Mouse (Mus musculus) embryonic facial prominence, embryonic 13.5 days (tissue): ENCODE data around the gene Tmem88b. TPM values are rescaled to one million over a fixed set of nuclear protein-coding genes. Genes with fewer than 3 reads are reported as not detected.

Source experiments
- ATAC-seq: fragments of 200-750 bp; cut with Nextera tagmentation; 2 replicates; pipeline ENCODE4 v1.8.0; 2017; ENCODE audit warnings: low read depth; ENCODE audit not compliant: insufficient number of reproducible peaks, insufficient read depth, low FRiP score, low TSS enrichment
- H3K27ac ChIP-seq: fragments of 300-500 bp; sonication (generic); 2 replicates; pipeline ENCODE4 v1.5.1; 2015; ENCODE audit warnings: moderate library complexity, mild to moderate bottlenecking, inconsistent platforms
- H3K27me3 ChIP-seq: fragments of 300-500 bp; sonication (generic); 2 replicates; pipeline ENCODE4 v1.6.1; 2015; ENCODE audit warnings: mild to moderate bottlenecking, inconsistent platforms
- H3K36me3 ChIP-seq: fragments of 300-500 bp; sonication (generic); 2 replicates; pipeline ENCODE4 v1.6.1; 2015; ENCODE audit warnings: mild to moderate bottlenecking, inconsistent platforms
- H3K4me1 ChIP-seq: fragments of 300-500 bp; sonication (generic); 2 replicates; pipeline ENCODE4 v1.6.1; 2015; ENCODE audit warnings: inconsistent platforms
- H3K4me2 ChIP-seq: fragments of 300-500 bp; sonication (generic); 2 replicates; pipeline ENCODE4 v1.6.1; 2015; ENCODE audit warnings: moderate library complexity, mild to moderate bottlenecking, inconsistent platforms
- H3K4me3 ChIP-seq: fragments of 300-500 bp; sonication (generic); 2 replicates; pipeline ENCODE4 v1.5.1; 2015; ENCODE audit warnings: mild to moderate bottlenecking, inconsistent platforms
- H3K9ac ChIP-seq: fragments of 300-500 bp; sonication (generic); 2 replicates; pipeline ENCODE4 v1.6.1; 2015; ENCODE audit warnings: mild to moderate bottlenecking, inconsistent platforms
- H3K9me3 ChIP-seq: fragments of 300-500 bp; sonication (generic); 2 replicates; pipeline ENCODE4 v1.6.1; 2016; ENCODE audit warnings: inconsistent platforms
- WGBS: fragments of 180-500 bp; shearing (Covaris S2); methylation state at CpG from one replicate; pipeline ENCODE4 v1.1.7; 2015; ENCODE audit warnings: mixed read lengths; 5-methylcytosine and 5-hydroxymethylcytosine counted together
- polyA plus RNA-seq: library from polyadenylated mRNA; unstranded; fragments of >200 nt; fragmentation: Nextera tagmentation; extraction: Ambion mirVana; gene quantifications from 2 replicates; pipeline ENCODE4 v1.2.1, GENCODE M21; 2015

Gene Tmem88b
- polyA plus RNA-seq, 1 experiment from 2014 or later, result 0.67 TPM

DNA sequence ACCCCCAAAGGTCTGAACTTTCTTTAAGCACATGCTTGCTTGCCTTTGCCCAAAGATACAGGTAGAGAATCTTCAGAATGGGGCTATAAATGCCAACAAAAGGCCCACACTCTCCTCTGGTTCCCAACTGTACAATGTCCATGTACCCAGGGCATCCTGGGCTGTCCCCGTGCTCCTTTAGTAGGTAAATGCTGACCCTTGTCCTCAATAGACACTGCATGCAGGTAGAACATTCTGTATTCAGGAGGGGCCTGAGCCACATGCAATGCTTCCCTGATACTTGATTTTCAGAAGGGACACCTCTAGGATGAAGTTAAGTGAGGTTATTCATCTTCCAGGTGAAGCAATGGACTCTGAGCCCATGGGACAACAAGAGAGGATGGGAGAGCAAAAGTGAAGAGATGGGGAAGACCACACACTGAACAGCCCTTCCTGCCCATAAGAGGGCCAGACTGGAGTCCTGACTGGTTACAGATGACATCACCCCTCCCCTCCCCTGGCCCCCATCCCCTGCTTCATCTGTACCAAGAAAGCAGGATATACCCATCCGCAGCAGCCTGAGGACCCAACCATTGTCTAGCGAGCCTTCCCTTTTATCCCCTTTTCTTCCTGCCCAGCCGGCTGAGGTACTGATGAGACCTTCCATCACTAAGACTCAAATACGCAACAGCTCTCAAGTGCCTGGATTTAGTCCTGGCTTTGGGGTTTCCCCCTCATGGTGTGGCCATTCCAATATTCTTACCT lies 12.2 kb downstream of the Tmem88b start:
- H3K9ac ChIP-seq, result peak overlapping the region; percentile 54; the same call in 1 of the 2 replicates
- no peaks in the 10 kb centered on the region for H3K36me3 ChIP-seq
- H3K27me3 ChIP-seq, result peaks cover 16% of the 10 kb centered on the region; the same call in 1 of the 2 replicates
- H3K4me3 ChIP-seq, result peak overlapping the region; percentile 43
- H3K27ac ChIP-seq, result no peak overlapping the region
- peak overlapping the region; percentile 83 for H3K4me2 ChIP-seq
- peaks cover 48% of the 10 kb centered on the region for H3K4me1 ChIP-seq
- H3K9me3 ChIP-seq, result no peaks in the 10 kb centered on the region
- WGBS, result 30% methylated on average over 5 of the region's 5 CpGs
- no peak for ATAC-seq

DNA sequence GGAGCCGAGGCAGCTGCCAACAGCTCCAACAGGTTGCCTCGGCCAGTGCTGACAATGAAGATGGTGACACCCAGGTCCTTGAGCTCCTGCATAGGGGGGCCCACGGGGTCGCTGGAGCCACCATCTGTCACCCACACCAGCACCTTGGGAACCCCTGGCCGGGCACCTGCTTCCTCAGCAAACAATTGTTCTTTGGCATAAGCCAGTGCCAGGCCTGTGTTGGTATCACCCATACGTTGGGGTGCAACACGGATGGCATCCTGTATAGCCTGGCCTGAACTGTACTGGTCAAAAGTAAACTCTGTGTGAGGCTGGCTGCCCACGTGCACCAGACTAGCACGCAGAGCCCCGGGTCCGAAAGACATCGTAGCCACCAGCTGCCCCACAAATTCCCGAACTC lies 12.9 kb downstream of the Tmem88b start:
- WGBS, result 85% methylated on average over 13 of the region's 13 CpGs
- H3K27ac ChIP-seq, result no peak overlapping the region
- no peaks in the 10 kb centered on the region for H3K9me3 ChIP-seq
- H3K9ac ChIP-seq, result no peak overlapping the region
- H3K36me3 ChIP-seq, result no peaks in the 10 kb centered on the region
- H3K4me1 ChIP-seq, result peaks cover 48% of the 10 kb centered on the region
- no peak for ATAC-seq
- peaks cover 16% of the 10 kb centered on the region; the same call in 1 of the 2 replicates for H3K27me3 ChIP-seq
- no peak overlapping the region for H3K4me2 ChIP-seq
- H3K4me3 ChIP-seq, result no peak overlapping the region

- Histone ChIP-seq H3K4me3 (no peak overlapping the region), H3K27ac (no peak overlapping the region), H3K36me3 (no peaks in the 10 kb centered on the region), H3K9ac (no peak overlapping the region), H3K9me3 (no peaks in the 10 kb centered on the region), H3K4me2 (no peak overlapping the region), H3K4me1 (peaks cover 44% of the 10 kb centered on the region), H3K27me3 (peaks cover 16% of the 10 kb centered on the region; the same call in 1 of the 2 replicates)
- 86% methylated on average over 2 of the region's 2 CpGs for WGBS
- ATAC-seq, result no peak
These were observed 14.0 kb downstream of the Tmem88b start for GRCm38 (mm10) chr4:155771706-155772105.

GRCm38 (mm10) chr4:155770626-155771025 lies 15.0 kb downstream of the Tmem88b start:
- Histone ChIP-seq H3K9ac (peak overlapping the region; percentile 80), H3K27ac (no peak overlapping the region), H3K4me1 (peaks cover 39% of the 10 kb centered on the region), H3K4me3 (peak overlapping the region; percentile 54), H3K27me3 (peaks cover 16% of the 10 kb centered on the region; the same call in 1 of the 2 replicates), H3K9me3 (no peaks in the 10 kb centered on the region), H3K36me3 (no peaks in the 10 kb centered on the region), H3K4me2 (peak overlapping the region; percentile 74)
- no peak for ATAC-seq
- 42% methylated on average over 24 of the region's 24 CpGs for WGBS

GRCm38 (mm10) chr4:155769880-155770512 lies 15.7 kb downstream of the Tmem88b start:
- ATAC-seq, result peak; percentile 68
- Histone ChIP-seq H3K4me1 (peaks cover 33% of the 10 kb centered on the region), H3K9ac (peak overlapping the region; percentile 80), H3K27ac (peak overlapping the region; percentile 48), H3K4me2 (peak overlapping the region; percentile 74), H3K4me3 (peak overlapping the region; percentile 54), H3K36me3 (no peaks in the 10 kb centered on the region), H3K9me3 (no peaks in the 10 kb centered on the region), H3K27me3 (peaks cover 16% of the 10 kb centered on the region; the same call in 1 of the 2 replicates)
- WGBS, result under 1% methylated on average over 39 of the region's 39 CpGs

DNA sequence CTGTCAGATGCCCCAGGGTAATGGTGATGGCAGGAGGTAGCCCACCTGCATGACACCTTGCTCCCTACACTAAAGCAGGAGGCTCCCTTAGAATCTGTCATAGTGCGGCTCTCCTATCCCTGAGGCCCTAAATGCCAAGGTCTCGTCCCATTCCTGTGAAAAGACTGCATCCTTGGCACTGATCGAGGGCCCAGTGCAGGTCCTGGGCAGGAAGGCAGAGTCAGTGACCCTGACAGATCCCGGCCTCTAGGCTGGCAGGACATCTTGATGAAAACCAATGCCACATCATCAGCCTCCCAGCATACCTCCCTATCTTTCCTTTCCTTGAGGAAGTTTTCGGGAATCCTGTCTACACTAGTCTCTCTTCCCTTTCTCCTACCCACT lies 16.2 kb downstream of the Tmem88b start:
- H3K9ac ChIP-seq, result peak overlapping the region; percentile 80
- peak overlapping the region; percentile 48 for H3K27ac ChIP-seq
- no peaks in the 10 kb centered on the region for H3K36me3 ChIP-seq
- H3K4me2 ChIP-seq, result peak overlapping the region; percentile 74
- peaks cover 16% of the 10 kb centered on the region; the same call in 1 of the 2 replicates for H3K27me3 ChIP-seq
- H3K4me3 ChIP-seq, result peak overlapping the region; percentile 54
- peaks cover 28% of the 10 kb centered on the region for H3K4me1 ChIP-seq
- no peak for ATAC-seq
- H3K9me3 ChIP-seq, result no peaks in the 10 kb centered on the region
- 68% methylated on average over 5 of the region's 5 CpGs for WGBS

DNA sequence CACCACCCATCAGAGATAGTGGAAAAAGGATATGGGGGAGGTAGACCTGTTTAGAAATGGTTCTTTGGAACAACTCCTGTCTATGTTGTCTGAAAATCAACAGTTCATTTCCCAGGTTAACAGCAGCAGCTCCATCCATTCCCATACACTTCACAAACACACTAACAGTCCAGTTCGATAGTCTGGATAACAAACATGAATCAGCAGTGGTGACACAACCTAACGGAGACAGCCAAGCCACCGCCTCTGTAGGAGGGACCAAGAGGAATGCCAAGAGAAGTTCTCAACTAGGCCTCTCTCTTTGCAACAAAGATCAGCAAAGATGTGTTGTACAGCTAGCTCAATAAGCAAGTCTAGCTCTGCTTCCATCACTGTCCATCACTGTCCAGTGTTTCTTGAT lies 23.3 kb downstream of the Tmem88b start:
- Histone ChIP-seq H3K36me3 (peaks cover 2% of the 10 kb centered on the region; the same call in 1 of the 2 replicates), H3K9me3 (no peaks in the 10 kb centered on the region), H3K27ac (no peak overlapping the region), H3K4me1 (peaks cover 22% of the 10 kb centered on the region), H3K4me3 (no peak overlapping the region), H3K9ac (0 out of 2 replicates have a peak overlapping the region, but pooled peaks have one; percentile 2), H3K27me3 (no peaks in the 10 kb centered on the region), H3K4me2 (peak overlapping the region; percentile 97; the same call in 1 of the 2 replicates)
- 94% methylated on average over 3 of the region's 3 CpGs for WGBS
- no peak for ATAC-seq

- no peaks in the 10 kb centered on the region for H3K9me3 ChIP-seq
- H3K9ac ChIP-seq, result peak overlapping the region; percentile 88
- 1% methylated on average over 28 of the region's 28 CpGs for WGBS
- H3K36me3 ChIP-seq, result peaks cover 10% of the 10 kb centered on the region
- H3K4me2 ChIP-seq, result peak overlapping the region; percentile 97
- no peaks in the 10 kb centered on the region for H3K27me3 ChIP-seq
- H3K27ac ChIP-seq, result peak overlapping the region; percentile 58
- peaks cover 22% of the 10 kb centered on the region for H3K4me1 ChIP-seq
- no peak for ATAC-seq
- peak overlapping the region; percentile 91 for H3K4me3 ChIP-seq
These were observed 24.1 kb downstream of the Tmem88b start for GRCm38 (mm10) chr4:155761356-155762099.

- no peaks in the 10 kb centered on the region for H3K9me3 ChIP-seq
- H3K4me2 ChIP-seq, result peak within 1 kb of the TSS; percentile 97
- H3K36me3 ChIP-seq, result peaks cover 18% of the 10 kb centered on the region
- peak within 1 kb of the TSS; percentile 91 for H3K4me3 ChIP-seq
- H3K27ac ChIP-seq, result peak within 1 kb of the TSS; percentile 58
- peak within 1 kb of the TSS; percentile 88 for H3K9ac ChIP-seq
- peaks cover 22% of the 10 kb centered on the region for H3K4me1 ChIP-seq
- peak; percentile 95 for ATAC-seq
- WGBS, result under 1% methylated on average over 68 of the region's 68 CpGs
- no peaks in the 10 kb centered on the region for H3K27me3 ChIP-seq
These were observed 24.9 kb downstream of the Tmem88b start, which contains the start of gene Atad3a for GRCm38 (mm10) chr4:155760613-155761355. Gene Atad3a (minus strand): TSS chr4:155761093.

DNA sequence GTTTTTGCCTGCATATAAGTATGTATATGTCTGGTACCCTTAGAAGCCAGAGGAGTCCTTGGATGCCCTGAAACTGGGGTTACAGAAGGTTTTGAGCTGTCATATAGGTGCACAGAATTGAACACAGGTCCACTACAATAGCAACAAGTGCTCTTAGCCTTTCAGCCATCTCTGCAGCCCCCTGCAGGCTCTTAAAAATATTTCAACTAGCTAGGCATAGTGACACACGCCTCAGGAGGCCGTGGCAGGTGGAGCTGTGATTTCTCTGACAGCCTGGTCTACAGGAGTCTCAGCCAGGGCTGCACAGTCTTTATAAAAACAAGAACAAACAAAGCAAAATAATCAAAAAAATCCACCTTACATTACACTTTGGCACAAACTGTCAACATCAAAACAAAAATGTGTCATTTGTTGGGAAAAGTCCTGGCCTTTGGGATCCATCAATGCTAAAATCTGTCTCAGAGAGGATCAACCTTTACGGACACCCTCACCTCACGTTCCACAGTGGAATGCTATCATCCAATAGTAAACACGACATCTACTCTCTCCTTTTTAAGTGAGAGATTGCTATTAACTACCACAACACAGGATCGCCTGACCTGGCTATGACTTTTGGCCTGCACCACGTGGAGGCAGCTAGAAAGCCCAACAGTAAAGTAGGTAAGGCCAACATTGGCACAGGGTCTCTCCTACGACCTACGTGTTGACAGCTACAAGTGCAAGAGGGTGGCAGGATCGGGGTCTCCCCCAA lies 25.6 kb downstream of the Tmem88b start:
- no peak for ATAC-seq
- Histone ChIP-seq H3K9me3 (no peaks in the 10 kb centered on the region), H3K4me2 (peak overlapping the region; percentile 97), H3K27me3 (no peaks in the 10 kb centered on the region), H3K4me3 (peak overlapping the region; percentile 91), H3K27ac (no peak overlapping the region), H3K4me1 (peaks cover 22% of the 10 kb centered on the region), H3K9ac (peak overlapping the region; percentile 88), H3K36me3 (peaks cover 25% of the 10 kb centered on the region)
- 2% methylated on average over 10 of the region's 10 CpGs for WGBS
